In the genomic region with DNA sequence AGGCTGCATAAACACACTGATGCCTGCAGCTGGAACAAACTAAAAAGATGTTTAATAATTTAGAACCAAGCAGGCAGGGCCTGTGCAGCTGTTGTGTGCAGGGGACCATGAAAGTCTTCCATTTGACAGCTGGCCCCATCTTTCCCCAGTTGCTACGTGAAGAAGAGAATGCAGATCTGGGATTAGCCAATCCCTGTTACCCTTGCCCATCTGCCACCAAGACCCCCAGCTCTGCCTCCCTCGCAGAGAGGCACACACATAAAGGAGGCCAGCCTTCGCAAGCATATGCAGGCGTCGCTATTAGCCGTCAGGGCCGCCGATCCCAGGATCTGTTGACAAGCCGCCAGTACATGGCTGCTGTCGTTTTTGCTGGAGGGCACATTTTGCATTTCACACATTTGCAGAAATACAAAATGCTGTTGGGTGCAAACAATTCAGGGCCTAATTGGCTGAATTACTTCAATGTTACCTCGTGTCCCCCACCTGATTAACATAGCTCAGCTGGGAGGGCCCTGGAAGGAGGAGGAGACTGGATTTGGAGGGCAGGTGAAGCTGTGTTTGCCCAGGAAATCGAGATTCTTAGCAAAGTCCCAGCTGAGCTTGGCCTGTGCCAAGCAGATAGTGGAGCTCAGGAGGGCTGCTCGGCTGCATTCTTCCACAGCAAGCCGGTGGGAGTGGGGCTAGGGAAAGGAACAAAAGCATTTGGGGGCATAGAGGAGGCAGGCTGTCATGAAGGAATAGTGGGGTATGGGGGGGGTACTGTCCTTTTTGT, we compare ENCODE assay signal across 11 mouse cellular contexts.
DNase-seq lines count a peak whose midpoint lies in the region; ATAC-seq and TF ChIP-seq lines count a peak whose summit lies in the region.
"Had no signal": no experiment of that assay in that cellular context is flagged by ENCODE, and none has a peak within 500 bp of the region (broad histone marks: within the 10 kb centered on the region; RNA-seq: fewer than 3 reads in every experiment).

No protein-coding gene starts in this region.

- no peaks in the 10 kb centered on the region for H3K36me3 ChIP-seq in embryonic facial prominence, embryonic 11.5 days (replicated peaks; ENCODE audit: control insufficient read depth, insufficient read depth, low read depth, low read length)
- H3K36me3 ChIP-seq in forebrain, embryonic 10.5 days (replicated peaks), result no peaks in the 10 kb centered on the region
- H3K36me3 ChIP-seq in hindbrain, postnatal 0 days (ENCODE audit: insufficient read depth, low read length), result no peaks in the 10 kb centered on the region
- no peaks in the 10 kb centered on the region for H3K36me3 ChIP-seq in neural tube, embryonic 11.5 days (ENCODE audit: control insufficient read depth, insufficient read depth, low read length)
- H3K36me3 ChIP-seq: intestine, embryonic 15.5 days; liver, embryonic 15.5 days had no signal

- H3K9ac ChIP-seq in embryonic facial prominence, embryonic 11.5 days (replicated peaks; ENCODE audit: low read length), result no peak overlapping the region; the same call in 1 of the 2 replicates
- no peak overlapping the region for H3K9ac ChIP-seq in hindbrain, postnatal 0 days (replicated peaks; ENCODE audit: low read length)
- H3K9ac ChIP-seq in neural tube, embryonic 11.5 days (ENCODE audit: low read length), result no peak overlapping the region
- H3K9ac ChIP-seq: intestine, embryonic 15.5 days; liver, embryonic 15.5 days had no signal

- DNase-seq in embryonic facial prominence, embryonic 11.5 days (ENCODE audit: low spot score), result peak; percentile 13
- peak; percentile 32 for DNase-seq in forebrain, embryonic 10.5 days (ENCODE audit: extremely low spot score, low spot score)
- peak; percentile 80 for DNase-seq in hindbrain, postnatal 0 days (ENCODE audit: low spot score)
- peak; percentile 66 for DNase-seq in neural tube, embryonic 11.5 days (ENCODE audit: low spot score)
- DNase-seq in ovary, adult 18-20 months (ENCODE audit: low spot score), result no peak
- DNase-seq in spleen, postnatal 14 days (ENCODE audit: low spot score in 2 of 2), result no peak
- DNase-seq: heart, adult 18-20 months; thymus, postnatal 36 days had no signal

- no peaks in the 10 kb centered on the region for H3K4me1 ChIP-seq in embryonic facial prominence, embryonic 11.5 days (ENCODE audit: control insufficient read depth, insufficient read depth, low read length)
- H3K4me1 ChIP-seq in forebrain, embryonic 10.5 days, result peaks cover 38% of the 10 kb centered on the region
- H3K4me1 ChIP-seq in hindbrain, postnatal 0 days (ENCODE audit: insufficient read depth, low read length), result peaks cover 32% of the 10 kb centered on the region; the same call in 1 of the 2 replicates
- peaks cover 9% of the 10 kb centered on the region; the same call in 1 of the 2 replicates for H3K4me1 ChIP-seq in neural tube, embryonic 11.5 days (ENCODE audit: control insufficient read depth, insufficient read depth, low read length)
- H3K4me1 ChIP-seq: liver, embryonic 15.5 days had no signal

- no peaks in the 10 kb centered on the region for H3K9me3 ChIP-seq in embryonic facial prominence, embryonic 11.5 days (replicated peaks; ENCODE audit: control insufficient read depth, low read length)
- H3K9me3 ChIP-seq in forebrain, embryonic 10.5 days, result no peaks in the 10 kb centered on the region
- H3K9me3 ChIP-seq in hindbrain, postnatal 0 days (ENCODE audit: low read length), result no peaks in the 10 kb centered on the region
- H3K9me3 ChIP-seq in neural tube, embryonic 11.5 days (ENCODE audit: control insufficient read depth, low read length), result no peaks in the 10 kb centered on the region
- H3K9me3 ChIP-seq: intestine, embryonic 15.5 days; liver, embryonic 15.5 days had no signal

- no peak for TF ChIP-seq CTCF in hindbrain, postnatal 0 days (IDR thresholded peaks at IDR 0.05; ENCODE audit: low read depth)

- peak; percentile 54; the same call in 1 of the 2 replicates for ATAC-seq in embryonic facial prominence, embryonic 11.5 days (replicated peaks; ENCODE audit: insufficient number of reproducible peaks, low FRiP score, low TSS enrichment, low read depth)
- ATAC-seq in hindbrain, postnatal 0 days, result peak; percentile 69
- ATAC-seq in neural tube, embryonic 11.5 days (ENCODE audit: insufficient read depth, low FRiP score, low TSS enrichment), result peak; percentile 87
- no peak for ATAC-seq in activated CD4-positive, CD25-positive, alpha-beta regulatory T cell, adult 4 months
- ATAC-seq: intestine, embryonic 15.5 days had no signal

- H3K4me3 ChIP-seq in embryonic facial prominence, embryonic 11.5 days (ENCODE audit: low read depth, low read length), result no peak overlapping the region
- no peak overlapping the region for H3K4me3 ChIP-seq in forebrain, embryonic 10.5 days
- no peak overlapping the region for H3K4me3 ChIP-seq in hindbrain, postnatal 0 days (ENCODE audit: low read length)
- H3K4me3 ChIP-seq in neural tube, embryonic 11.5 days (ENCODE audit: low read depth, low read length), result no peak overlapping the region
- H3K4me3 ChIP-seq: intestine, embryonic 15.5 days; liver, embryonic 15.5 days had no signal

- H3K27me3 ChIP-seq in embryonic facial prominence, embryonic 11.5 days (ENCODE audit: control insufficient read depth, insufficient read depth, low read length), result no peaks in the 10 kb centered on the region
- peaks cover 46% of the 10 kb centered on the region for H3K27me3 ChIP-seq in forebrain, embryonic 10.5 days (ENCODE audit: poor library complexity, severe bottlenecking)
- H3K27me3 ChIP-seq in hindbrain, postnatal 0 days (ENCODE audit: insufficient read depth, low read length), result no peaks in the 10 kb centered on the region
- no peaks in the 10 kb centered on the region for H3K27me3 ChIP-seq in neural tube, embryonic 11.5 days (ENCODE audit: control insufficient read depth, insufficient read depth, low read length)
- H3K27me3 ChIP-seq: intestine, embryonic 15.5 days; liver, embryonic 15.5 days had no signal

- 41% methylated on average over 14 of the region's 14 CpGs for WGBS in embryonic facial prominence, embryonic 11.5 days
- 54% methylated on average over 14 of the region's 14 CpGs for WGBS in forebrain, embryonic 10.5 days
- WGBS in hindbrain, postnatal 0 days, result 26% methylated on average over 14 of the region's 14 CpGs
- WGBS in neural tube, embryonic 11.5 days, result 41% methylated on average over 14 of the region's 14 CpGs

- no peak overlapping the region for H3K4me2 ChIP-seq in embryonic facial prominence, embryonic 11.5 days (ENCODE audit: low read depth, low read length)
- H3K4me2 ChIP-seq in hindbrain, postnatal 0 days (ENCODE audit: low read depth, low read length), result no peak overlapping the region
- no peak overlapping the region for H3K4me2 ChIP-seq in neural tube, embryonic 11.5 days (ENCODE audit: low read depth)
- H3K4me2 ChIP-seq: intestine, embryonic 15.5 days; liver, embryonic 15.5 days had no signal

- H3K27ac ChIP-seq in embryonic facial prominence, embryonic 11.5 days (replicated peaks; ENCODE audit: low read depth, low read length), result no peak overlapping the region
- peak overlapping the region; percentile 69; the same call in 1 of the 2 replicates for H3K27ac ChIP-seq in forebrain, embryonic 10.5 days
- H3K27ac ChIP-seq in hindbrain, postnatal 0 days, result peak overlapping the region; percentile 52
- H3K27ac ChIP-seq in neural tube, embryonic 11.5 days (ENCODE audit: low read depth, low read length), result peak overlapping the region; percentile 57
- H3K27ac ChIP-seq: intestine, embryonic 15.5 days; liver, embryonic 15.5 days had no signal

Comparison
In these comparisons a context has a peak if more than half of its experiments do, and no peak if none do; other contexts are left out.
1. DNase-seq: peak in embryonic facial prominence, embryonic 11.5 days (single experiment), forebrain, embryonic 10.5 days (single experiment), hindbrain, postnatal 0 days (single experiment) and neural tube, embryonic 11.5 days (single experiment); none in ovary, adult 18-20 months (single experiment) and spleen, postnatal 14 days (0 of 2).